Mouse (Mus musculus) hindbrain, embryonic 10.5 days (tissue): ENCODE results near the gene Rab36. TPM values are rescaled to one million over a fixed set of nuclear protein-coding genes. Genes with fewer than 3 reads are reported as not detected.

ENCODE experiments used
- DNase-seq: peaks from one replicate; pipeline ENCODE4 v3.0.0-alpha.2; 2017; ENCODE audit warnings: low spot score
- H3K27ac ChIP-seq: fragments of 300-500 bp; sonication (generic); 2 replicates; pipeline ENCODE4 v1.5.1; 2016; ENCODE audit warnings: mild to moderate bottlenecking, moderate library complexity
- H3K27me3 ChIP-seq: fragments of 300-500 bp; sonication (generic); 2 replicates; pipeline ENCODE4 v1.6.1; 2016; ENCODE audit warnings: mild to moderate bottlenecking; ENCODE audit not compliant: poor library complexity, insufficient read depth, severe bottlenecking
- H3K36me3 ChIP-seq: fragments of 300-500 bp; sonication (generic); 2 replicates; pipeline ENCODE4 v1.6.1; 2016; ENCODE audit warnings: mild to moderate bottlenecking, moderate library complexity
- H3K4me1 ChIP-seq: fragments of 300-500 bp; sonication (generic); replicated peaks from 2 replicates; pipeline ENCODE4 v1.6.1; 2016; ENCODE audit warnings: mild to moderate bottlenecking
- H3K4me3 ChIP-seq: fragments of 300-500 bp; sonication (generic); 2 replicates; pipeline ENCODE4 v1.5.1; 2016; ENCODE audit warnings: mild to moderate bottlenecking, moderate library complexity
- H3K9me3 ChIP-seq: fragments of 300-500 bp; sonication (generic); 2 replicates; pipeline ENCODE4 v1.6.1; 2016; ENCODE audit warnings: mild to moderate bottlenecking, moderate library complexity
- WGBS: fragments of 180-500 bp; shearing (Covaris S2); methylation state at CpG from one replicate; pipeline ENCODE4 v1.1.7; 2016; 5-methylcytosine and 5-hydroxymethylcytosine counted together
- polyA plus RNA-seq: library from polyadenylated mRNA; unstranded; fragments of >200 nt; fragmentation: Nextera tagmentation; extraction: Ambion mirVana; gene quantifications from 2 replicates; pipeline ENCODE4 v1.2.1, GENCODE M21; 2016

The Rab36 gene
- 9.8 and 10.6 TPM in 2 replicates for polyA plus RNA-seq

DNA sequence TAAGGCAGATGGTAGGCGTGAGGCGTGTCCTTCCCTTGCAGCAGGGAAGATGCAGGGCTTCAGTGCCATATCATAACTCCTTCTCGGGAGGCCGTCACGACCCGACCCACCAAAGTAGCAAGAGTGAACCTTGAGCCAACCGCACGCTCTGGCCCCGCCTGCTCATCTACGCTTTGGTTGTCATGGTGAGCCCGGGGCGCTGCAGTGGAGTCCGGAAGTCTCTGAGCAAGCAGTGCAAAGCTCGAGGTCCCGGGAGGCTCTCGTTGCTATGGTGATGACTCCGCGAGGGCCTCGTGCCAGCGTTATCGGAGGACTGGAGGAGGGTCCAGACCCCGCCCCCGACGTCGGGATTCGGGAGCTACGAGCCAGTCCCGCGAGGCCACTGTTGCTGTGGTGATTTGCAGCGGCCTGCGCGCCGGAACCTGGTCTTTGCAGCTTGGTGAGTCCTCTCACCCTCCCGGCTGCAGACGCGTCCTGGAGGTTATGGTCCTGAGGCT is at the start of gene Rab36:
TSS of gene Rab36 (plus strand) at position 176 of the 497 bp plus-strand sequence.
- peaks cover 59% of the 10 kb centered on the region for H3K4me1 ChIP-seq
- H3K4me3 ChIP-seq = peak within 1 kb of the TSS; percentile 60
- H3K36me3 ChIP-seq = no peaks in the 10 kb centered on the region
- H3K27ac ChIP-seq = peak within 1 kb of the TSS; percentile 92
- no peaks in the 10 kb centered on the region for H3K9me3 ChIP-seq
- peak; percentile 100 for DNase-seq
- H3K27me3 ChIP-seq = peaks cover 8% of the 10 kb centered on the region; the same call in 1 of the 2 replicates
- under 1% methylated on average over 36 of the region's 36 CpGs for WGBS

GRCm38 (mm10) chr10:74987698-74988470 is 49.0 kb upstream of the Rab36 start:
- peaks cover 28% of the 10 kb centered on the region for H3K4me1 ChIP-seq
- WGBS = 82% methylated on average over 14 of the region's 14 CpGs
- peaks cover 12% of the 10 kb centered on the region; the same call in 1 of the 2 replicates for H3K27me3 ChIP-seq

GRCm38 (mm10) chr10:74989814-74990213 is 47.0 kb upstream of the Rab36 start:
- H3K36me3 ChIP-seq = peaks cover 32% of the 10 kb centered on the region
- H3K4me1 ChIP-seq = peaks cover 37% of the 10 kb centered on the region
- 74% methylated on average over 4 of the region's 4 CpGs for WGBS

More at GRCm38 (mm10) chr10:74987698-74988470, 49.0 kb upstream of the Rab36 start:
- no peak overlapping the region for H3K4me3 ChIP-seq
- no peak for DNase-seq
- H3K27ac ChIP-seq = no peak overlapping the region
- peaks cover 20% of the 10 kb centered on the region for H3K36me3 ChIP-seq
- peaks cover 6% of the 10 kb centered on the region; the same call in 1 of the 2 replicates for H3K9me3 ChIP-seq

GRCm38 (mm10) chr10:74990584-74991322 is 46.1 kb upstream of the Rab36 start:
- H3K4me1 ChIP-seq = peaks cover 46% of the 10 kb centered on the region
- H3K27me3 ChIP-seq = peaks cover 39% of the 10 kb centered on the region
- 37% methylated on average over 26 of the region's 26 CpGs for WGBS
- peak overlapping the region; percentile 62 for H3K27ac ChIP-seq
- DNase-seq = peak; percentile 28
- H3K4me3 ChIP-seq = no peak overlapping the region; the same call in 1 of the 2 replicates
- peaks cover 32% of the 10 kb centered on the region for H3K36me3 ChIP-seq
- H3K9me3 ChIP-seq = peaks cover 6% of the 10 kb centered on the region; the same call in 1 of the 2 replicates

More at GRCm38 (mm10) chr10:74989814-74990213, 47.0 kb upstream of the Rab36 start:
- Histone ChIP-seq H3K9me3 (peaks cover 6% of the 10 kb centered on the region; the same call in 1 of the 2 replicates), H3K27me3 (peaks cover 31% of the 10 kb centered on the region), H3K27ac (no peak overlapping the region), H3K4me3 (no peak overlapping the region)
- no peak for DNase-seq

DNA sequence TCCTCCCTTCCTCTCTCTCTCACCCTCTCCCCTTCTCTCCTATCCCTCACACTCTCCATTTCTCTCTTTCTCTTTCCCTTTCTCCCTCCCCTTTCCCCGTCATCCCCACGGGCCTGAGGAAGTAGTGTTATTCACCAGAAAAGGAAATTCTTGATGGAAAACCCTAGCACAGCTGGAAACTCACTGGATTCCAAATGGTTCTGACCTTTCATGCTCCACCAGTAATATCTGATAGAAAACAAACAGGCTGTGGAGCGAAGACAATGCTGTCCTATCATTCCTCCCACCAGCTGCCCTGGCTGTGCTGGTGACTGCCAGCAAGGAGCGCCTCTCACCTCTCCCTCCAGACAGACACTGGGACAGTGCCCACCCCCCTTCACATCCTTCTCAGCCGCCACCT is 42.0 kb upstream of the Rab36 start:
- H3K4me1 ChIP-seq = peaks cover 63% of the 10 kb centered on the region
- H3K27ac ChIP-seq = peak overlapping the region; percentile 74
- DNase-seq = peak; percentile 23
- 3% methylated on average over 5 of the region's 5 CpGs for WGBS
- peak overlapping the region; percentile 45 for H3K4me3 ChIP-seq
- H3K27me3 ChIP-seq = peaks cover 41% of the 10 kb centered on the region
- H3K9me3 ChIP-seq = peaks cover 6% of the 10 kb centered on the region; the same call in 1 of the 2 replicates
- H3K36me3 ChIP-seq = peaks cover 32% of the 10 kb centered on the region

- peaks cover 32% of the 10 kb centered on the region for H3K36me3 ChIP-seq
- peak overlapping the region; percentile 45 for H3K4me3 ChIP-seq
- peak overlapping the region; percentile 74 for H3K27ac ChIP-seq
- peaks cover 41% of the 10 kb centered on the region for H3K27me3 ChIP-seq
- WGBS = under 1% methylated on average over 17 of the region's 17 CpGs
- H3K9me3 ChIP-seq = peaks cover 6% of the 10 kb centered on the region; the same call in 1 of the 2 replicates
- peaks cover 65% of the 10 kb centered on the region for H3K4me1 ChIP-seq
- peak; percentile 70 for DNase-seq
Observed at GRCm38 (mm10) chr10:74995377-74995776, 41.5 kb upstream of the Rab36 start.

DNA sequence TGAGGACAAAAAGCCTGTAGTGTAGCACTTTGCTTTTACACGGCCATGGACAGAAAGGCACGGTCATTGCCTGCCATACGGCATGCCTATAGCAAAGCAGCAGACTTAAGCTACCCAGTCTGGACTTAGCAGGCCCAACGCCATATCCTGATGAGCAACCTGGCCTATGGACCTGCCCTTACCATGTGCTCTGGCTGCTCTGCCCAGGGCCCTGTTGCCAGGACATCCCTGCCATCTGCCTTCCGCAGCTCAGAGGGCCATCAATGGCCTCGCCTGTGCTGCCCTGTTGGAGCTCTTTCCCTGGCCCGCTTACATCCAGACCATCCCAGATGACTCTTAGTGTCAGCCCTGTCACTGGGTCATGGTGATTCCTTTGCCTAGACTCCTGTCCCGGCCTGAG is 35.5 kb upstream of the Rab36 start:
- WGBS = 92% methylated on average over 8 of the region's 8 CpGs
- Histone ChIP-seq H3K9me3 (no peaks in the 10 kb centered on the region), H3K4me3 (no peak overlapping the region), H3K27ac (no peak overlapping the region), H3K36me3 (no peaks in the 10 kb centered on the region), H3K27me3 (no peaks in the 10 kb centered on the region), H3K4me1 (peaks cover 40% of the 10 kb centered on the region)
- no peak for DNase-seq

GRCm38 (mm10) chr10:75004067-75004466 is 32.8 kb upstream of the Rab36 start:
- WGBS = 84% methylated on average over 3 of the region's 3 CpGs
- H3K9me3 ChIP-seq = no peaks in the 10 kb centered on the region
- no peak overlapping the region for H3K27ac ChIP-seq
- H3K27me3 ChIP-seq = no peaks in the 10 kb centered on the region; the same call in 1 of the 2 replicates
- H3K4me3 ChIP-seq = no peak overlapping the region
- H3K4me1 ChIP-seq = peaks cover 43% of the 10 kb centered on the region
- H3K36me3 ChIP-seq = no peaks in the 10 kb centered on the region
- no peak for DNase-seq

DNA sequence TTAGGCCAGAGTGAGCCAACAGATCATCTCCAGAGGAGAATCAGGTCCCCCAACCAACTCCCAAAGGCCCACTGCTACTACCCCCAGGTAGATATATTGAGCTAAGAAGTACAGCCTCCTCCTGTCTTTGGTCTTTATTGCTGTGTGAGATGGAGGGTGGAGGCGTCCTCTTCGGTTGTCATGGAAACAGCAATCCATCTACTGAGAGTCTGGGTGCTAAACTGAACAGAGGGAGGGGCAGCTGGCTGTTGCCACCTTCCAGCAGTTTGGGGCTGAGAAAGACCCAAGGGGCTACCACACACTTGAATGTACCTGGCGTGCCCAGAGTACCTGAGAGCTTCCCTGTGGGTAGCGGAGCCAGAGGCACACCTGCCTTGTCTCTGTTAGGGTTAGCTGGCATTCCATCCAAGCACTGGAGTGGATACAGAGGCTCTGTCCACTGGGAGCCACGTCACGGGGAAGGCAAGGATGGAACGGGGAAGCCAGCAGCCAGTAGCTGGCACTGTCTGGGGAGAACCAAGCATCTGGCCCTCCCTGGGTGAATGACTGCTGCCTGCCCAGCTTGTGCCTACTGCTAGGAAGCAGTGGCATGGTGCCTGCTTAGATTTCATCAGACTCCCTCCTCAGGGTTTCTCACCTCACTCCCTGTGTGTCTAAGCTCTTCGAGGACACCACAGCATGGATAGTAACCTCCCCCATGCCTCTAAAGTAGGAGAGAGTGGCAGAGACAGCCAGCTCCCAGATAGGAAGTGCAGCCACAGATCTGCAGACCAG is 29.8 kb upstream of the Rab36 start:
- no peaks in the 10 kb centered on the region for H3K9me3 ChIP-seq
- H3K27me3 ChIP-seq = no peaks in the 10 kb centered on the region; the same call in 1 of the 2 replicates
- no peak for DNase-seq
- no peaks in the 10 kb centered on the region for H3K36me3 ChIP-seq
- 54% methylated on average over 8 of the region's 8 CpGs for WGBS
- H3K4me1 ChIP-seq = peaks cover 25% of the 10 kb centered on the region
- H3K27ac ChIP-seq = 0 out of 2 replicates have a peak overlapping the region, but pooled peaks have one; percentile 16
- no peak overlapping the region for H3K4me3 ChIP-seq

DNA sequence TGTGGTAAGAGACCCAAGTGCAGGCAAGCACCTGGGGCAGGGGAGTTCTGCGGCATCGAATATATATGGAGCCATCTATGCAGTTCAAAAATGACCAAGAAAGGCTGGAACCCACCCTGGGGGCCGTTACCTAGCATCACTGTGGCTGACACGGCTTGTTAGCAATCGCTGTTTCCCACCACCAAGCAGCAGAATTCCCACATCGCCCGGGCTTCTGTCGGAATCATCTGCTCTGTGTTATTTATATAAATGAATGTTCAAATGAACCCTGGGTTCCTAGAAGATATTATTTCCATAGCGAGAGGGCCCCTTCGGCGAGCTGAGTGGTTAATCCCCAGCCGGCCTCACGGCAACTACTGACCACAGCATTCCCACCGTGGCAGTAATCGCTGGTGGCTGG is 26.2 kb upstream of the Rab36 start:
- Histone ChIP-seq H3K27ac (no peak overlapping the region), H3K4me1 (peaks cover 28% of the 10 kb centered on the region), H3K9me3 (no peaks in the 10 kb centered on the region), H3K36me3 (peaks cover 8% of the 10 kb centered on the region; the same call in 1 of the 2 replicates), H3K4me3 (no peak overlapping the region), H3K27me3 (no peaks in the 10 kb centered on the region; the same call in 1 of the 2 replicates)
- no peak for DNase-seq
- 93% methylated on average over 15 of the region's 15 CpGs for WGBS

GRCm38 (mm10) chr10:75015465-75015864 is 21.4 kb upstream of the Rab36 start:
- no peaks in the 10 kb centered on the region for H3K9me3 ChIP-seq
- no peaks in the 10 kb centered on the region for H3K27me3 ChIP-seq
- no peak overlapping the region for H3K27ac ChIP-seq
- H3K4me3 ChIP-seq = no peak overlapping the region
- no peak for DNase-seq
- 68% methylated on average over 14 of the region's 14 CpGs for WGBS
- H3K36me3 ChIP-seq = peaks cover 8% of the 10 kb centered on the region; the same call in 1 of the 2 replicates
- H3K4me1 ChIP-seq = peaks cover 8% of the 10 kb centered on the region; the same call in 1 of the 2 replicates

DNA sequence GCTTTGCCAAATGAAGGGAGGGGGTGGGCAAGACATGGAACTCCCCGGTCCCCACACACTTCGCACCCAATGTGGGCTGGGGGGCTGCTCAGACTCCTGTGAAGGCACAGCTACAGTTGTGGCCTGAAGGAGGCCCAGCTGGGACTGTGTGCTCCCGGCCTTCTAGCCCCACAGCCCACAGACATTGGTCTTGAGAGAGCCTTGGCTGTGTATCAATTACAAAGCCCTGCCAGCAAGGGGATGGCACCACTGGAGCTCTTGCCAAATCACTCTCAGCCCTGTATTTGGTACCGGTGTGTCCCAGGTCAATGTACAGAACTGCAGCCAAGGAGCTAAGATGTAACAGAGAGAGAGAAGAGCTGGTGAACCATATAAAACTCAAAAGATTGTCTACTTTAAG is 20.4 kb upstream of the Rab36 start:
- DNase-seq = no peak
- 87% methylated on average over 4 of the region's 4 CpGs for WGBS
- peaks cover 8% of the 10 kb centered on the region; the same call in 1 of the 2 replicates for H3K36me3 ChIP-seq
- no peak overlapping the region for H3K27ac ChIP-seq
- no peak overlapping the region for H3K4me3 ChIP-seq
- no peaks in the 10 kb centered on the region for H3K27me3 ChIP-seq
- no peaks in the 10 kb centered on the region for H3K9me3 ChIP-seq
- H3K4me1 ChIP-seq = peaks cover 8% of the 10 kb centered on the region; the same call in 1 of the 2 replicates
